In genomic region chr15:88827991-88828799, GRCm38 (mm10) we compare ENCODE assay signal across 9 mouse cellular contexts. TPM values are rescaled to one million over a fixed set of nuclear protein-coding genes. Genes with fewer than 3 reads are reported as not detected.
DNase-seq lines count a peak whose midpoint lies in the region; ATAC-seq and TF ChIP-seq lines count a peak whose summit lies in the region.
"Had no signal": no experiment of that assay in that cellular context is flagged by ENCODE, and none has a peak within 500 bp of the region (broad histone marks: within the 10 kb centered on the region; RNA-seq: fewer than 3 reads in every experiment).

No protein-coding gene starts in this region.

- no peak overlapping the region for H3K27ac ChIP-seq in embryonic facial prominence, embryonic 10.5 days (replicated peaks)
- H3K27ac ChIP-seq in heart, embryonic 10.5 days: no peak overlapping the region
- H3K27ac ChIP-seq in kidney, adult 2 months (ENCODE audit: insufficient read depth, low read depth, low read length): no peak overlapping the region
- H3K27ac ChIP-seq in neural tube, embryonic 14.5 days (ENCODE audit: low read depth, low read length): no peak overlapping the region

- no peak for TF ChIP-seq POLR2A in kidney, adult 2 months (IDR thresholded peaks at IDR 0.05; ENCODE audit: low read depth, low read length)

- peak; percentile 55 for DNase-seq in CD4-positive helper T cell, adult 2 months (ENCODE audit: low read depth, low spot score)
- peak; percentile 79 for DNase-seq in adrenal gland, adult 2 months
- peak; percentile 79 for DNase-seq in embryonic facial prominence, embryonic 10.5 days (ENCODE audit: low spot score)
- peak; percentile 90 for DNase-seq in heart, embryonic 10.5 days (ENCODE audit: low spot score)
- peak; percentile 90 for DNase-seq in kidney, adult 2 months
- peak; percentile 75 to 82 for DNase-seq in lung, adult 18-20 months
- peak; percentile 64 for DNase-seq in thymus, postnatal 14 days

- peaks cover 11% of the 10 kb centered on the region for H3K4me1 ChIP-seq in embryonic facial prominence, embryonic 10.5 days
- peaks cover 50% of the 10 kb centered on the region for H3K4me1 ChIP-seq in heart, embryonic 10.5 days
- peaks cover 37% of the 10 kb centered on the region for H3K4me1 ChIP-seq in kidney, adult 2 months (ENCODE audit: control insufficient read depth, insufficient read depth, low read length)
- no peaks in the 10 kb centered on the region for H3K4me1 ChIP-seq in neural tube, embryonic 14.5 days (ENCODE audit: control insufficient read depth, insufficient read depth, low read length)

- peaks cover 47% of the 10 kb centered on the region for H3K36me3 ChIP-seq in embryonic facial prominence, embryonic 10.5 days (replicated peaks)
- H3K36me3 ChIP-seq in heart, embryonic 10.5 days: peaks cover 40% of the 10 kb centered on the region
- no peaks in the 10 kb centered on the region for H3K36me3 ChIP-seq in kidney, adult 2 months (ENCODE audit: control insufficient read depth, insufficient read depth, low read length)
- H3K36me3 ChIP-seq in neural tube, embryonic 14.5 days (ENCODE audit: control insufficient read depth, insufficient read depth, low read length): peaks cover 32% of the 10 kb centered on the region

- no peaks in the 10 kb centered on the region for H3K9me3 ChIP-seq in embryonic facial prominence, embryonic 10.5 days
- no peaks in the 10 kb centered on the region for H3K9me3 ChIP-seq in heart, embryonic 10.5 days
- no peaks in the 10 kb centered on the region for H3K9me3 ChIP-seq in neural tube, embryonic 14.5 days (ENCODE audit: control insufficient read depth, low read length)

- H3K27me3 ChIP-seq in embryonic facial prominence, embryonic 10.5 days (replicated peaks; ENCODE audit: low read depth, poor library complexity, severe bottlenecking): no peaks in the 10 kb centered on the region
- no peaks in the 10 kb centered on the region for H3K27me3 ChIP-seq in heart, embryonic 10.5 days (ENCODE audit: insufficient read depth, poor library complexity, severe bottlenecking)
- no peaks in the 10 kb centered on the region for H3K27me3 ChIP-seq in kidney, adult 2 months (replicated peaks; ENCODE audit: control insufficient read depth, insufficient read depth, low read length)
- H3K27me3 ChIP-seq in neural tube, embryonic 14.5 days (ENCODE audit: control insufficient read depth, insufficient read depth, low read length): no peaks in the 10 kb centered on the region

- WGBS in embryonic facial prominence, embryonic 10.5 days: 22% methylated on average over 9 of the region's 9 CpGs
- WGBS in heart, embryonic 10.5 days: 24% methylated on average over 9 of the region's 9 CpGs
- 17% methylated on average over 9 of the region's 9 CpGs for WGBS in kidney, adult 2 months
- WGBS in neural tube, embryonic 14.5 days: 29% methylated on average over 9 of the region's 9 CpGs

- H3K4me2 ChIP-seq in neural tube, embryonic 14.5 days (ENCODE audit: low read depth, low read length): no peak overlapping the region

- H3K4me3 ChIP-seq in embryonic facial prominence, embryonic 10.5 days: no peak overlapping the region
- H3K4me3 ChIP-seq in heart, embryonic 10.5 days: no peak overlapping the region
- H3K4me3 ChIP-seq in kidney, adult 2 months (ENCODE audit: insufficient read depth, low read depth, low read length): no peak overlapping the region
- H3K4me3 ChIP-seq in neural tube, embryonic 14.5 days (ENCODE audit: low read depth, low read length): no peak overlapping the region
- H3K4me3 ChIP-seq: erythroblast, embryonic 14.5 days had no signal

- peak; percentile 93 for TF ChIP-seq CTCF in kidney, adult 2 months (conservative IDR thresholded peaks at IDR 0.05; ENCODE audit: insufficient read depth, insufficient read length, low read depth, low read length)

- no peak overlapping the region for H3K9ac ChIP-seq in neural tube, embryonic 14.5 days (replicated peaks; ENCODE audit: low read depth, low read length)

- peak; percentile 25; the same call in 1 of the 2 replicates for ATAC-seq in neural tube, embryonic 14.5 days (ENCODE audit: low read depth)

RNA-seq across cellular contexts. Expression of gene Creld2, which starts 8.7 kb away (rescaled TPM):
- total RNA-seq in adrenal gland, adult 2 months (2021): 10 to 100 TPM; 44.8 to 45.6 TPM
- 25.5 and 25.7 TPM in 2 replicates for polyA plus RNA-seq in adrenal gland, adult 2 months (2012; rRNA removed)
- 92.2 and 93.9 TPM in 2 replicates for polyA plus RNA-seq in embryonic facial prominence, embryonic 10.5 days (2016; fragmentation: Nextera tagmentation; extraction: Ambion mirVana)
- polyA plus RNA-seq in heart, embryonic 10.5 days (2016; fragmentation: Nextera tagmentation; extraction: Ambion mirVana): 98.6 and 126 TPM in 2 replicates
- 27.3 and 30.4 TPM in 2 replicates for polyA plus RNA-seq in kidney, adult 2 months (2012; rRNA removed)
- polyA plus RNA-seq in neural tube, embryonic 14.5 days (2014; fragmentation: Nextera tagmentation; extraction: Ambion mirVana): 53.1 and 58.6 TPM in 2 replicates

RNA-seq across cellular contexts. Expression of gene Alg12, which starts 9.1 kb away (rescaled TPM):
- total RNA-seq in adrenal gland, adult 2 months (2021): 10 to 100 TPM; 15.2 to 19.2 TPM
- polyA plus RNA-seq in adrenal gland, adult 2 months (2012; rRNA removed): 20.4 and 21.2 TPM in 2 replicates
- 10.9 and 12.5 TPM in 2 replicates for polyA plus RNA-seq in embryonic facial prominence, embryonic 10.5 days (2016; fragmentation: Nextera tagmentation; extraction: Ambion mirVana)
- polyA plus RNA-seq in heart, embryonic 10.5 days (2016; fragmentation: Nextera tagmentation; extraction: Ambion mirVana): 14.6 and 15.2 TPM in 2 replicates
- 18.1 and 21.3 TPM in 2 replicates for polyA plus RNA-seq in kidney, adult 2 months (2012; rRNA removed)
- polyA plus RNA-seq in neural tube, embryonic 14.5 days (2014; fragmentation: Nextera tagmentation; extraction: Ambion mirVana): 8.1 and 8.2 TPM in 2 replicates

RNA-seq across cellular contexts. Expression of gene Pim3, which starts 33.8 kb away (rescaled TPM):
- 100 to 1,000 TPM in 1 of 2 experiments, 10 to 100 TPM in 1; 71.7 to 105 TPM for total RNA-seq in adrenal gland, adult 2 months (2021)
- 156 and 157 TPM in 2 replicates for polyA plus RNA-seq in adrenal gland, adult 2 months (2012; rRNA removed)
- polyA plus RNA-seq in embryonic facial prominence, embryonic 10.5 days (2016; fragmentation: Nextera tagmentation; extraction: Ambion mirVana): 43.6 and 49.0 TPM in 2 replicates
- 68.1 and 73.7 TPM in 2 replicates for polyA plus RNA-seq in heart, embryonic 10.5 days (2016; fragmentation: Nextera tagmentation; extraction: Ambion mirVana)
- 78.5 and 85.8 TPM in 2 replicates for polyA plus RNA-seq in kidney, adult 2 months (2012; rRNA removed)
- 45.7 and 54.9 TPM in 2 replicates for polyA plus RNA-seq in neural tube, embryonic 14.5 days (2014; fragmentation: Nextera tagmentation; extraction: Ambion mirVana)
